Mouse (Mus musculus) cortical plate, adult 2 months (tissue): ENCODE data around the gene Sspo.
A peak's percentile ranks its signal among the peaks of the same experiment; 100 is the strongest.

Source experiments
- CTCF ChIP-seq: fragments of 200-500 bp; IDR thresholded peaks from 2 replicates; pipeline ENCODE4 v1.5.1; 2011; ENCODE audit warnings: mild to moderate bottlenecking, control low read depth, low read length; ENCODE audit not compliant: insufficient read depth; ENCODE audit errors: extremely low read depth
- POLR2A ChIP-seq: fragments of 200-500 bp; IDR thresholded peaks from 2 replicates; pipeline ENCODE4 v1.6.1; 2011; ENCODE audit warnings: mild to moderate bottlenecking, low read length, control low read depth; ENCODE audit not compliant: insufficient read depth; ENCODE audit errors: extremely low read depth

DNA sequence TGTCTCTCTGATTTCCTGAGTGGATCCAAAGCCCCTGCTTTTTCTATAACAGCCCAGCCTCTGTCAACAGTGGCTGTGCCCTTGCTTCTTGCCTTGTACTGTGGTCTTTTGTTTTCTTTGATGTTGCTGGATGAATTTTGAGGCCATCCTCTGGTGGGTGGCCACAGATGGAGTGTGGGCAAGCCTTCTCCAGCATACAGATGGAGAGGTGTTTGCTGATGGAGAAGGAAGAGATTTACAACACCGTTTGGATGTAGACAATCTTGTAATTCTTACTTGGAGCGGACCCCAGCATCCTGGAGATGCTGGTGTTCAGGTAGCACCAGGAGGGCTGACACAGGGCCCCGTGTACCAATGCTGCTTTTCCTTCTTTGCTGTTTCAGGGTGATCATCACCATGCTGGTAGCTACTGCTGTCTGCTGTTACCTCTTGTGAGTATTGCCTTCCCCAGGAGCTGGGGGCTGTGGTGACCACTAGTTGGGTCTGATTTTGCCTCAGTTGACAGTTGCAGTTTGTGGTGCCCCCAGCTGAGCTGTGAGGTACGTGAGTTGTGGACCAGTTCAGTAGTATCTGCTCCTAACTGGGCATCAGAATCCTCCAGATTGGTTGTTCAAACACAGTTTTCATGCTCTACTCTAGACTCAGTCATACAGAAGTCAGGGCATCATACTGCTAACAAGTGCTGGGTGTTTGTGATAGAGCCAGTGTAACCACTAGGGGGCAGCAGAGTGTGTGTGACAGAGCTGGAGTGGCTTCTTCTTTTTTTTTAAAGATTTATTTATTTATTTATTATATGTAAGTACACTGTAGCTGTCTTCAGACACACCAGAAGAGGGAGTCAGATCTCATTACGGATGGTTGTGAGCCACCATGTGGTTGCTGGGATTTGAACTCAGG lies 91.1 kb downstream of the Sspo start:
- TF ChIP-seq CTCF (peak; percentile 76), POLR2A (no peak)
